ENCODE assay signal across 8 mouse cellular contexts in genomic region chr19:57411375-57412196, GRCm38 (mm10). TPM values are rescaled to one million over a fixed set of nuclear protein-coding genes. Genes with fewer than 3 reads are reported as not detected.
DNase-seq lines count a peak whose midpoint lies in the region; ATAC-seq and TF ChIP-seq lines count a peak whose summit lies in the region.

No protein-coding gene starts in this region.

- 31% methylated on average over 29 of the region's 29 CpGs for WGBS in cerebellum, adult 2 months
- WGBS in hindbrain, embryonic 11.5 days, result 42% methylated on average over 29 of the region's 29 CpGs
- WGBS in lung, embryonic 14.5 days, result 11% methylated on average over 29 of the region's 29 CpGs
- 13% methylated on average over 29 of the region's 29 CpGs for WGBS in thymus, adult 2 months

- no peaks in the 10 kb centered on the region for H3K27me3 ChIP-seq in ES-Bruce4 (ENCODE audit: control insufficient read depth, insufficient read depth, low read length, poor library complexity, severe bottlenecking)
- no peaks in the 10 kb centered on the region; the same call in 1 of the 2 replicates for H3K27me3 ChIP-seq in cerebellum, adult 2 months (ENCODE audit: control insufficient read depth, insufficient read depth, low read length)
- no peaks in the 10 kb centered on the region for H3K27me3 ChIP-seq in hindbrain, embryonic 11.5 days (ENCODE audit: control insufficient read depth, insufficient read depth, low read length)
- H3K27me3 ChIP-seq in lung, embryonic 14.5 days (ENCODE audit: insufficient read depth, low read length), result no peaks in the 10 kb centered on the region
- H3K27me3 ChIP-seq in thymus, adult 2 months (ENCODE audit: control insufficient read depth, insufficient read depth, low read length), result no peaks in the 10 kb centered on the region

- H3K9ac ChIP-seq in ES-Bruce4 (ENCODE audit: low read depth, poor library complexity, severe bottlenecking), result peak overlapping the region; percentile 7
- H3K9ac ChIP-seq in hindbrain, embryonic 11.5 days (ENCODE audit: low read depth, low read length), result no peak overlapping the region
- H3K9ac ChIP-seq in lung, embryonic 14.5 days, result peak overlapping the region; percentile 46

- no peak for ATAC-seq in hindbrain, embryonic 11.5 days (ENCODE audit: low FRiP score)
- peak; percentile 91 for ATAC-seq in lung, embryonic 14.5 days (ENCODE audit: insufficient read depth)
- ATAC-seq in neutrophil, adult 5-6 weeks (ENCODE audit: extremely low read depth, insufficient number of reproducible peaks, low FRiP score, poor library complexity, severe bottlenecking), result peak; percentile 14; the same call in 1 of the 2 replicates

- DNase-seq in cerebellum, adult 2 months, result peak; percentile 71 to 83
- DNase-seq in frontal cortex, postnatal 10 days (ENCODE audit: low spot score in 2 of 2), result peak; percentile 43 to 64
- DNase-seq in hindbrain, embryonic 11.5 days (ENCODE audit: low spot score), result peak; percentile 46
- peak; percentile 40 to 41 for DNase-seq in layer of hippocampus, adult 8-10 months (ENCODE audit: low spot score in 2 of 2)
- peak; percentile 93 for DNase-seq in lung, embryonic 14.5 days
- DNase-seq in thymus, adult 2 months, result peak; percentile 61

- peak overlapping the region; percentile 17; the same call in 1 of the 2 replicates for H3K4me2 ChIP-seq in hindbrain, embryonic 11.5 days (replicated peaks; ENCODE audit: low read depth, low read length)
- H3K4me2 ChIP-seq in lung, embryonic 14.5 days, result peak overlapping the region; percentile 60

- no peak for TF ChIP-seq POLR2A in ES-Bruce4 (IDR thresholded peaks at IDR 0.05; ENCODE audit: insufficient read depth, low read length)
- no peak for TF ChIP-seq POLR2A in cerebellum, adult 2 months (IDR thresholded peaks at IDR 0.05; ENCODE audit: borderline replicate concordance, insufficient read depth, low read length)
- 0 out of 2 replicates have a peak, but pooled peaks have one; percentile 26 for TF ChIP-seq POLR2A in thymus, adult 2 months (IDR thresholded peaks at IDR 0.05; ENCODE audit: control insufficient read depth, extremely low read depth, insufficient read depth, low read length, poor library complexity)

- no peak overlapping the region for H3K27ac ChIP-seq in ES-Bruce4 (ENCODE audit: insufficient read depth, low read length)
- H3K27ac ChIP-seq in cerebellum, adult 2 months (ENCODE audit: insufficient read depth, low read length), result no peak overlapping the region; the same call in 1 of the 2 replicates
- no peak overlapping the region for H3K27ac ChIP-seq in hindbrain, embryonic 11.5 days (ENCODE audit: low read depth, low read length)
- peak overlapping the region; percentile 95 for H3K27ac ChIP-seq in lung, embryonic 14.5 days (ENCODE audit: low read depth)
- peak overlapping the region; percentile 37 for H3K27ac ChIP-seq in thymus, adult 2 months (ENCODE audit: control insufficient read depth, insufficient read depth, low read length)

- no peaks in the 10 kb centered on the region for H3K9me3 ChIP-seq in ES-Bruce4 (replicated peaks; ENCODE audit: control insufficient read depth, insufficient read depth, low read length, poor library complexity, severe bottlenecking)
- H3K9me3 ChIP-seq in hindbrain, embryonic 11.5 days (ENCODE audit: control insufficient read depth, low read length), result no peaks in the 10 kb centered on the region
- H3K9me3 ChIP-seq in lung, embryonic 14.5 days (ENCODE audit: low read depth, low read length), result no peaks in the 10 kb centered on the region

- H3K4me1 ChIP-seq in ES-Bruce4 (ENCODE audit: control insufficient read depth, insufficient read depth, low read length), result no peaks in the 10 kb centered on the region
- H3K4me1 ChIP-seq in cerebellum, adult 2 months (ENCODE audit: control insufficient read depth, insufficient read depth, low read length), result peaks cover 9% of the 10 kb centered on the region
- H3K4me1 ChIP-seq in hindbrain, embryonic 11.5 days (replicated peaks; ENCODE audit: control insufficient read depth, insufficient read depth, low read length), result no peaks in the 10 kb centered on the region
- H3K4me1 ChIP-seq in lung, embryonic 14.5 days (ENCODE audit: insufficient read depth), result peaks cover 12% of the 10 kb centered on the region
- peaks cover 24% of the 10 kb centered on the region for H3K4me1 ChIP-seq in thymus, adult 2 months (replicated peaks; ENCODE audit: control insufficient read depth, insufficient read depth, low read length)

- no peaks in the 10 kb centered on the region for H3K36me3 ChIP-seq in ES-Bruce4 (ENCODE audit: control insufficient read depth, insufficient read depth, low read length, poor library complexity, severe bottlenecking)
- H3K36me3 ChIP-seq in hindbrain, embryonic 11.5 days (ENCODE audit: control insufficient read depth, insufficient read depth, low read length), result no peaks in the 10 kb centered on the region
- H3K36me3 ChIP-seq in lung, embryonic 14.5 days (ENCODE audit: insufficient read depth), result no peaks in the 10 kb centered on the region
- no peaks in the 10 kb centered on the region for H3K36me3 ChIP-seq in thymus, adult 2 months (ENCODE audit: control insufficient read depth, insufficient read depth, low read length)

- peak overlapping the region; percentile 39 for H3K4me3 ChIP-seq in ES-Bruce4 (ENCODE audit: low read depth, low read length)
- H3K4me3 ChIP-seq in cerebellum, adult 2 months (replicated peaks; ENCODE audit: insufficient read depth, low read depth, low read length), result peak overlapping the region; percentile 3
- H3K4me3 ChIP-seq in hindbrain, embryonic 11.5 days (ENCODE audit: low read depth, low read length), result no peak overlapping the region
- peak overlapping the region; percentile 24 for H3K4me3 ChIP-seq in lung, embryonic 14.5 days (ENCODE audit: low read depth, low read length)
- peak overlapping the region; percentile 49 for H3K4me3 ChIP-seq in thymus, adult 2 months (ENCODE audit: control insufficient read depth, insufficient read depth, low read length)

- TF ChIP-seq EP300 in ES-Bruce4 (IDR thresholded peaks at IDR 0.05; ENCODE audit: insufficient read depth, low read depth, low read length), result no peak

- TF ChIP-seq CTCF in ES-Bruce4 (IDR thresholded peaks at IDR 0.05; ENCODE audit: low read depth, low read length), result no peak
- TF ChIP-seq CTCF in cerebellum, adult 2 months (IDR thresholded peaks at IDR 0.05; ENCODE audit: borderline replicate concordance, insufficient read depth, low read depth, low read length), result no peak
- no peak for TF ChIP-seq CTCF in lung, embryonic 14.5 days (IDR thresholded peaks at IDR 0.05; ENCODE audit: low read depth)
- 0 out of 2 replicates have a peak, but pooled peaks have one; percentile 25 for TF ChIP-seq CTCF in thymus, adult 2 months (IDR thresholded peaks at IDR 0.05; ENCODE audit: borderline replicate concordance, control insufficient read depth, extremely low read depth, insufficient read depth, low read length, poor library complexity)

RNA-seq across cellular contexts. Expression of gene Trub1, which starts 41.1 kb away (rescaled TPM):
- polyA plus RNA-seq in ES-Bruce4 (2011; ENCODE audit: insufficient read depth, insufficient read length, low read depth, missing spikeins), result 39.6 and 42.4 TPM in 2 replicates
- polyA plus RNA-seq in cerebellum, adult 2 months (2012; rRNA removed), result 17.8 and 19.0 TPM in 2 replicates
- 14.8 and 17.8 TPM in 2 replicates for polyA plus RNA-seq in hindbrain, embryonic 11.5 days (2014; fragmentation: Nextera tagmentation; extraction: Ambion mirVana)
- total RNA-seq in layer of hippocampus, adult 8-10 months (2022), result 10 to 100 TPM; 17.3 to 18.5 (median 17.9) TPM
- polyA plus RNA-seq in lung, embryonic 14.5 days (2014; fragmentation: Nextera tagmentation; extraction: Ambion mirVana), result 29.2 and 29.6 TPM in 2 replicates
- total RNA-seq in neutrophil, adult 5-6 weeks (2017), result 4.8 and 7.6 TPM in 2 replicates
- polyA plus RNA-seq in thymus, adult 2 months (2012; rRNA removed), result 7.7 and 8.1 TPM in 2 replicates

RNA-seq across cellular contexts. Expression of gene Fam160b1, which starts 51.1 kb away (rescaled TPM):
- polyA plus RNA-seq in ES-Bruce4 (2011; ENCODE audit: insufficient read depth, insufficient read length, low read depth, missing spikeins), result 26.1 and 26.7 TPM in 2 replicates
- polyA plus RNA-seq in cerebellum, adult 2 months (2012; rRNA removed), result 18.9 and 20.5 TPM in 2 replicates
- polyA plus RNA-seq in hindbrain, embryonic 11.5 days (2014; fragmentation: Nextera tagmentation; extraction: Ambion mirVana), result 14.2 and 15.4 TPM in 2 replicates
- total RNA-seq in layer of hippocampus, adult 8-10 months (2022), result 10 to 100 TPM; 19.1 to 24.8 (median 21.2) TPM
- polyA plus RNA-seq in lung, embryonic 14.5 days (2014; fragmentation: Nextera tagmentation; extraction: Ambion mirVana), result 20.3 and 21.2 TPM in 2 replicates
- 36.7 and 39.7 TPM in 2 replicates for total RNA-seq in neutrophil, adult 5-6 weeks (2017)
- 26.1 and 28.3 TPM in 2 replicates for polyA plus RNA-seq in thymus, adult 2 months (2012; rRNA removed)

Comparison
In these comparisons a context has a peak if more than half of its experiments do, and no peak if none do; other contexts are left out.
1. H3K27ac ChIP-seq: peak in lung, embryonic 14.5 days (single experiment) and thymus, adult 2 months (single experiment); none in ES-Bruce4 (single experiment), cerebellum, adult 2 months (single experiment) and hindbrain, embryonic 11.5 days (single experiment).
2. DNase-seq: peak in every context shown above with its lines; median percentile 93 in lung, embryonic 14.5 days; 77 in cerebellum, adult 2 months; 61 in thymus, adult 2 months; 54 in frontal cortex, postnatal 10 days; 46 in hindbrain, embryonic 11.5 days; 40 in layer of hippocampus, adult 8-10 months.